Mouse (Mus musculus): ENCODE data around the gene Syngr3.
"Not testable (repeated sequence)": the region's sequence is repeated elsewhere in the genome, so short reads cannot be mapped to it uniquely, and the experiment has no call there.

The Syngr3 gene

DNA sequence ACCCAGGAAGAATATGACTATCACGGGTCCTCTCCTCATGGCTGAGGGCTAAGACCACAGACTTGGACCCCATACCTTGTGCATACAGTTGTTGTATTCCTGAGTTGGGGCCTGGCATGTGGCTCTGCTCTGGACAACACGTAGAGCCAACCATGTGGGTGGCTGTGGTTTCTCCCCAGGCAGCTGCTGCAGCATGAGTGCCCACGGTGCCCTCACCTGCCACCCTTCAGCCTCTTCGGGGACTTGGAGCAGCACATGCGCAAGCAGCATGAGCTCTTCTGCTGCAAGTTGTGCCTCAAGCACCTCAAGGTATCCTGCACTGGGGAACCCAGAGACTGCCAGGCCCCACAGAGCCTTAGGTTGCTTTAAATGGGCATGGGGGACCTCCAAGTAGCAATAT lies 12.9 kb downstream of the Syngr3 start:
- no peak for DNase-seq (ENCODE audit: low spot score)

DNA sequence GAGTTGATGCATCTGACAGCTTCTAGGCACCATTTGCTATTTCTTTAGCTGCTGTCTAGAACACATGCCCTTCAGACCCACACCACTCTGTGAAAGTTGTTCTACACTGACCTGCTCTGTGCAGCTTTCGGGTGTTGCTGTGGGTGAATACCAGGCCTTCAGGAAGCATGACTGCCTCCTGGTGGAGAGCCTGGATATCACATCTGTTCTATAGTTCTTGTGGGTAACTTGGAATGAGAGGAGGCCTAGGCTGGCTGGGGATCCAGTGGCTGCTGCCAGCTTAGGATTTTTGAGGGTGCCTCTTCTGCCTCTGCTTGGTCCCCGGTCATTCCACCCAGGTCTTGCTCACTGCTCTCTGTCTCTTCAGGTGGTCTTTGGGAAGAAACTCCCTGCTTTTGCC lies 13.6 kb downstream of the Syngr3 start:
- DNase-seq (ENCODE audit: low spot score) = peak; percentile 84

DNA sequence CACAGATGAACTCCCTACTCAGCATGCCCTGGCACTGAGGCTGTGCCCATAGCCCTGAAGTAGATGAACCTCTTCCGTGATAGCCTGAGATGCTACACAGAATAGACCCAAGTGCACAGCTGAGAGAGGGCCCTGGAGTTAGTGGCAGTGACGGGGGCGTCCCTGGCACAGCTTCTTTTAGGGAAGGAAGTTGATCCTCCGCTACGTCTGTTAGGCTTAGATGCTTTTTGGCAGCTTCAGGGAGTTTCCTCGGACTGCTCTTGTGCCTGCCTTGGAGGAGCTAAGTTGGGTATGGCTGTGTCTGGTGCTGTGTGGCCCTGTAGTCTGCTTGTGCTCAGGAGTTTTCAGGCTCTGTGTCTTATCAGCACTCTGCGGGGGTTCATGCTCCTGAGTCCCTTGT lies 15.5 kb downstream of the Syngr3 start:
- no peak for DNase-seq (ENCODE audit: low spot score)

DNA sequence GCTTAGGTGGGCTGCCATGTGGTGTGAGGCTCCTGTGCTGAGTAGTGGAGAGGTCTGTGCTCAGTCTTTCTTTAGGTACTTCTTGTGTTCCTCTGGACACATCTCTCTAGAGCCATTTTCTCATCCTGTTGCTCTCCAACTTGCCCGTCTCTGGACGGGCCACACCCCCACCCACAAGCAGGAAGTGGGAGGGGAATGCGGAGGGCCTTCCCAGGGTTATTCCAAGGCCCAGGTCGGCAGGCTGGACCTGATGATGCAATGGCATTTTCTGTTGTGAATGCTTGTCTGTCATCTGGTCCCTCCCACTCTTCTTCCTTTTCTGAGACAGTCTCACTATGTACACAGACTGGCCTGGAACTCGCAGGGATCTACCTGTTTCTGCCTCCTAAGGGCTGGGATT lies 17.6 kb downstream of the Syngr3 start:
- DNase-seq (ENCODE audit: low spot score) = peak; percentile 43

DNA sequence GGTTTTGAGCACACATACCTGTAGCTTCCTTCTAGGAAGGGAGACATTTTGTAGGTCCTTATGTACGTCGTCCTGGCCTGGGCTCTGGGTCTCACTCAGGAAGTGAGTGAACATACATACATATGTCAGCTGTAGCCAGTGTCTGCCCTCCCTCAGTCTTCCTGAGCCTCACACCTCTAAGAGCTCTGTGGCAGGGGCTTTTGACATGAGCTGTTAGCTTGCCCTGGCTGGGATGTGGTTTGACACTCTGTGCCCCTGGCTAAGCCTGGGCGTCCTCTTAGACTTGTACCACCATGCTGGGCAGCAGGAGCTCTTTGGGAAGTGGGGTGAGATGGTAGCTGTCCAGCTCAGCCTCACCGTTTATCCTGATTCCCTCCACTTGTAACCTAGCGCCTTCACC lies 18.4 kb downstream of the Syngr3 start:
- DNase-seq (ENCODE audit: low spot score) = no peak

DNA sequence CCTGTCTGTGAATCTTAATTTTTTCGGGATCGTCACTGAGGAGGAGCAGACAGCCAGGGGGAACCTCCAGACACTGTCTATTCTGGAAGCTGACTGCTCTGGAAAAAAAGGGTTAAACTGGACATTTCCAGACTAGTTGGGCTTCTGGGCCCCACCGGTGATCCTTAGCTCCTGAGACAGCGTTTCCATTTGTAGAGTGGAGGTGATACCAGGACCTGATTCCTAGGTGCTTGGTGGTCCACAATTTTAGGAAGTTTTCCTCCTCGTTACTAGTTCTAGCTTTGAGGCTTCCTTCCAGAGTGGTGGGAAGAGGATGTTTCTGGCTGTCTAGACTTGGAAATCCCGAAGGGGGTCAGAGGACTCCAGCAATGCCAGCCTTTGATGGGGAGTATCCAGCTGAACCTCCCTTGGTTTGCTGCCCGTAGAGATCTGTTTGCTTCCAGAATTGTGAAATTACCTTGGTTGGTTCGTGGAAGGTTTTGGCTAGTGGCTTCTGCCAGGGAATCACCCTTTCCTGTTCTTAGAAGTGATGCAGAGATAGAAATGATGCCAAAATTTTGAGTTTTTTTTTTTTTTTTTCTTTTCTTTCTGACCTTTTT lies 19.4 kb downstream of the Syngr3 start:
- DNase-seq (ENCODE audit: low spot score) = no peak

DNA sequence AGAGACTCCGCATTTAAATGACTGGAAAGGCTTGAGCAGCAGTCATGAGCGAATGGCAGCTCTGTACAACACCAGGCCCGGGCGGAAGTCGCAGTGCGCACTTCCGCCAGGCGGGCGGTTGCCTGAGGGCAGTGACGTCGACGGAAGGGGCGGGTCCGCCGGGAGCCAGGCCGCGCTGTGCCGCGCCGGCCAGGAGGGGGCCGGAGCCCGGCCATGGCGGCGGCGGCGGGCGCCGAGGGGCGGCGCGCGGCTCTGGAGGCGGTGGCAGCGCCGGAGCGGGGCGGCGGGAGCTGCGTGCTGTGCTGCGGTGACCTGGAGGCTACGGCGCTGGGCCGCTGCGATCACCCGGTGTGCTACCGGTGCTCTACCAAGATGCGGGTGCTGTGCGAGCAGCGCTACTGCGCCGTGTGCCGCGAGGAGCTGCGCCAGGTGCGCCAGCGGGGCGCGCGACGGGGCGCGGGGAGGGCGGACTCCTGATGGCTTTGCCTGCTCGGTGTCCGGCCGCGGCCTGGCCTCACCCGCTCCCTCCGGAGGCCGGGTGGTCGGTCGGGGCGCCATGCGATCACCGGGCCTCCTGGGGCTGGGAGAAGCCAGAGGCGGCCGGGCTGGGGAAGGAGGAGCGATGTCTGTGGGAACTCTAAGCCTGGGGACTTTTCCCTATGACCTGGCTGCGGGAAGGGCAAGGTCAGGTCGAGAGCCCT lies 20.1 kb downstream of the Syngr3 start, which contains the start of gene Zfp598:
Zfp598 (plus strand) TSS at position 143 of the 701 bp plus-strand sequence.
- peak; percentile 95 for DNase-seq (ENCODE audit: low spot score)

DNA sequence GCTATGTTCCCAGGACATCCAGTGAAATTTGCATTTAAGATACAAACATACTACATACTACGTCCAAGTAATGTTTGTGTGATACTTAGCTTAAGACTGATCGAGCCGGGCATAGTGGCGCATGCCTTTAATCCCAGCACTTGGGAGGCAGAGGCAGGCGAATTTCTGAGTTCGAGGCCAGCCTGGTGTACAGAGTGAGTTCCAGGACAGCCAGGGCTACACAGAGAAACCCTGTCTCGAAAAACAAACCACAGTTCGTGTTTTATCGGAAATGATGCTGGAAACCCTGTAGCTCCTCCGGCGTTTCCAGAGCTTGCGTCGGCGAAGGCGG lies 20.6 kb downstream of the Syngr3 start:
- not testable (repeated sequence) for DNase-seq (ENCODE audit: low spot score)

DNA sequence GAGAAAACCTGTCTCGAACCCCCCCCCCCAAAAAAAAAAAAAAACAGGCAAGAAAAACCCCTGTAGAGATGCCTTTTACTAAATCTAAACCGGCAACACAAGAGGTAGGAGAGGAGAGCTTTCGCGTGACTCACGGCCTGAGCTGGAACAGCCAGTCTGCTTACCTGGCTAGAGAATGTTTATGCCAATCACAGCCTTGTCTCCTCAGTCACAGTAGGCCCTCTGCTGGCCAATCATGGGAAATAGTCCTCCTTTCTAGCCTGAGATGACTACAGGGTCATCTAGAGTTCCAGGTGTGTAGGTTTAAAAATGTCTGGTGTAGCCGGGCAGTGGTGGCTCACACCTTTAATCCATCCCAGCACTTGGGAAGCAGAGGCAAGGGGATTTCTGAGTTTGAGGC lies 22.3 kb downstream of the Syngr3 start:
- DNase-seq (ENCODE audit: low spot score) = peak; percentile 76

DNA sequence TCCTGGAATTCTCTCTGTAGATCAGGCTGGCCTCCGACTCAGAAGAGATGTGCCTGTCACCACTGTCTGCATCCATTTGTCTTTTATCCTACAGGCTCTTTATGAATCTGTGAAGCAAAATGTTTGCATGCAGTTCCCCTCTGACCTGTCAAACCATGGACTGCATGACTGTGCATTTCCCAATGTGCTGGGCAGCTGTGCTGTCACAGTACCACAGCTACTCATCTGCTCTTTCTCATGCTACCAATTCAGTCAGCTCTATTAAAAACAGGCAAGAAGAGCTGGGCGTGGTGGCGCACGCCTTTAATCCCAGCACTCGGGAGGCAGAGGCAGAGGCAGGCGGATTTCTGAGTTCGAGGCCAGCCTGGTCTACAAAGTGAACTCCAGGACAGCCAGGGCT lies 22.7 kb downstream of the Syngr3 start:
- not testable (repeated sequence) for DNase-seq (ENCODE audit: low spot score)

DNA sequence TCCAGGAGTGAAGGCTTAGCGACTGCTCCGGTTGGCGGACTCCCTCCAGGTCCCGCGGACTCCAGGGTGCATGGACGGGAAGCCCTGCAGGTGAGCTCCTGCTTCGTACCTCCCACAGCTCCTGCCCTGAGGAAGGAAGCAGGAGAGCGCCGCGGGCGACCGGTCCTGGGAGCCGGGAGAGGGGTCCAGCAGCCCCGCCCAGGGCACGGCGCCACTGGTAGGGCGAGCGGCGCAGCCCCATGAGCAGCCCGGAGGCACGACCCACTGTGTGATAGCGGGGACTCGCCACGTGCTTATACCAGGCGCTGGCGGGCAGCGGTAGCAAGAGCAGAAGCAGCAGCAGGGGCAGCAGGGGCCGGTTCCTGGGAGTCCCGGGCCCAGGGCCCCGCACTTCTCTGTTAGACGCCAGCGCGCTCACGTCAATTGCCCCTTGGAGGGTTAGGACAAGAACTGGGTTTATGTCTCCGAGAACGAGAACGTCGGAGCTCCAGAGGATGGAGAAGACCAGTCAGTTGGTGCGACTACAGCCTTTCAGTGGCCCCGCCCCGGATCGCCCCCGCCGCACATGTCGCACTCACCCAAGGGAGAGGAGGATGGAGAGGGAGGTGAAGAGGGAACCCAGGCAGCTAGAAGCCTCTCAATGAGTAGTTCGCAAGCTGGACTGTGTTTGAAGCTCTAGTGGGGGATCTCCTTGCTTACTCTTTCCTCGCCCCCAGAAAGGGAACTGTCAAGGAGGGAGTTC lies 31.6 kb downstream of the Syngr3 start, which contains the start of gene Npw:
Npw (minus strand) TSS at position 441 of the 742 bp plus-strand sequence.
- peak; percentile 41 for DNase-seq (ENCODE audit: low spot score)

DNA sequence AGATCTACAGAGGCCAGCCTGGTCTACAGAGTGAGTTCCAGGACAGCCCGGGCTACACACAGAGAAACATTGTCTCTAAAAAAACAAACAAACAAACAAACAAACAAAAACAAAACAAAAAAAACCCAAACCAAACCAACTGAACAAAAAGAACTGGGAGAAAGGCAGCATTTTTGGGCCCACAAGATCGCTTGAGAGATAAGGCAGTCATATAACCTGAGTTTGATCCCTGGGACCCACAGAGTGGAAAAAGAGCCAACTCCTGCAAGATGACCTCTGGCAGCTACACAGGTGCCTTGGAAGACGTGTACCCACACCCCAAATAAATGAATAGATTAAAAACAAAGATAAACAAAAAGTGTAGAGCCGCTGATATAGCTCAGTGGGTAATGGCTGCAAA lies 34.8 kb downstream of the Syngr3 start:
- no peak for DNase-seq (ENCODE audit: low spot score)

DNA sequence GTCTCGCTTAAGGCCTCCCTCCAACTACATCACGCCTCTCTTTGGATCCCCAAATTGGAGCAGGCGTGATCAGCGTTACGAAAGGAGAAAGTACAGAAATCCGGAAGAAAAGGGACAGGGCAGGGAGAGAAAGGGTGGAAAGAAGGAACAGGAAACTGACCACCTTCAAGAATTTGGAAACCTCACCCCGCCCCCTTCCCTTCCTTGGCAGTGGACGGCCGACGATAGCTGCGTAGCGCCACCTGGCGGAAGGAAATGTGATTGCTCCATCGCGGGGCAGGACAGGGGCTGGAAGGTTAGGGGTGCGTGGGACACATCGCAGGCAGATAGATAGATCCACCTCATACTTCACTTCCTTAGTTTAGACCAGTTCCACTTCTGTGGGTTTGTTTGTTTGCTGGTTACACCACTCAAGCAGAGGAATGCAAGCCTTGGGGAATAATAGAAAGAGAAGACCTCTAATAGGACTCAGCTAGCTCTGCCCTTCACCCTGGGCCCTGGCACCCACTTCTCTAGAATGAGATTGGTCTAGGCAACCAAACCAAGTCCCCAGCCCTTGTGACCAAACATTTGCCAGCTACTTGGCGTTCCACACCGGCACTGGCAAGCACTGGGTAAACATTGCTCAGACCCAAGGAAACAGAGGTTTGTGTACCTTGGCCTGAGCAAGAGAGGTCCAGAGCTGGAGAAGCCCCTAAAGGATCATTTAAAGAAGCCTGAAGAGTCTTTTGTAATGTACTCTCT lies 35.6 kb downstream of the Syngr3 start:
- DNase-seq (ENCODE audit: low spot score) = peak; percentile 95

DNA sequence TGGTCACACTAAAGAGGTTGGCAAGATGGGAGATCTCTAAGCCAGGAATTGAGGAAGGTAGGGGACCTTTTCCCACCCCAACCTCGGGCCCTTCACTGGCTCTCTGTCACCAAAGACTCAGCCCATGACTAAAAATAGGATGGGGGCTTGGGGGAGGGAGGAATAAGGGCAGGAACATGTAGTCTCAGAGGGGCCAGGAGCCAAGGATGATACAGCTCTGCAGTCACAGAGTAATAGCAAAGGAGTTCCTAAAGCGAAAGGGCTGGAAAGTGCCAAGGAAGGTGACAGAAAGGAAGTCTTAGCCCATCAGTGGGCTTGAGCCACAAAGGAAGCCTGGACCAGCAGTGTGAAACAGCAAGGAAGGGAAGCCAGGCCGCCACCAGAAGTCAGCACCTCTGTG lies 37.9 kb downstream of the Syngr3 start:
- DNase-seq (ENCODE audit: low spot score) = no peak

DNA sequence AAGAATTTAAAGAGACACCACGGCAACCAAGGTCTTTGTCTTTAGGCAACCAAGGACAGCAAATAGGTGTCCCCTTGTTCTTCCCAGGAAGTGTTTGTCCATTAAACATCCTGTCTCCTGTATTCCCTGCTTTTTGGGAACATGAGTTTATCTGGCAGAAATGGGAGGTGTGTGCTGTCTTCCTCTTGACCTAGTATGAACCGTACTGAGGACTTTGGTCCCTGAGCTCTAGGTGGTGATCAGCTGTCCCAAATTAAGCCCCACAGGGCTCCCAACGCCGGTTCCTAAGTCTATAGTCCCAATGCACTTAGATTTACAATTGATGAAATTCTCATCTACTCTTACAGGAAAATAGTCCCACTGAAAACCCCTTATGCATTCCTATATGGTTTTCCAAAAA lies 39.0 kb downstream of the Syngr3 start:
- DNase-seq (ENCODE audit: low spot score) = no peak

DNA sequence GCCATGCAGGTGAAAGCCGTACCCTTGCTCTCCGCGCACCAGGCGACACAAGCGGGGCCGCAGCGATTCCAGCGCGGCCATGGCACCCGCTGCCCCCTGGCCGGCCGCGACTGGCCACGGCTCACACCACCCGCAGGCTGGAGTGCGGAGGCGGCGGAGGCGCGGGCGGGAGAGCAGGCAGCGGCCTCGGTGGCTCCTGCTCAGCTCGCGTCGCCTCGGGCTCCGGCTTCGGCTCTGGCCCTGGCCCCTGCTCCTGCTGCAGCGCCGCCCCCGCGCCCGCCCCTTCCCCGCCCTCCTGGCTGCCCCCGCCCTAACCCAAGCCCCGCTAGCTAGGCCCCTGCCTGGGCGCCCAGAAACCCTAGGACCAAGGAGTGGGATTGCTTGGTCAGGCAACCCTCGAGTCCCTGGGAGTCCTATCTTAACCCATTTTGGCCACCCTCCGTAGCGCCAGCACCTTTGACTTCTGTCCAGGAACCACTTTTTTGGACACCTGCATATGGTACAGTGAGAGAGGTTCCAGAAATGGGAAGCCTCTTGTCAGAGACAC lies 39.6 kb downstream of the Syngr3 start, which contains the start of gene Slc9a3r2:
Slc9a3r2 (minus strand) TSS at position 258 of the 547 bp plus-strand sequence.
- DNase-seq (ENCODE audit: low spot score) = peak; percentile 67

DNA sequence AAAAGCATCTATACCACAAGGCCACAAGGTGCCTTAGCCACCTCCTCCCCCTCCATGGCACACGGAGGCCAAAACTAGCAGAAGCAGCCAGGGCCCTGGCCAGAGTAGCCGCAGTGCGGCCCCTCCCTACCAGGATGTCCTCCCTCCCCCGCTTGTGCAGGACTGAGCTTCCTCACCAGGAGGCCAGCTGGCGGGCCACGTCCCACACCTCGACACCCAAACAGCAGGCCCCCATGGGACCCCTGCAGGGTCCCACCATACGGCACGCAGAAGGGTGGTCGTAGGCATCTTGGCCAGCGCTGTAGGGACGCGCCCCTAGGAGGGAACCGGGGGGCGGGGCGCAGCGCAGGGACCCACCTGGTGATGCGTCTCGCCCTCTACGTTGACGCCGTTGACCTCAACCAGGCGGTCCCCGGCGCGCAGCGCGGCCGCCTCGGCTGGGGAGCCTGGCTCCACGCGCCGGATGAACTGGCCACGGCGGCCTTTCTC lies 40.1 kb downstream of the Syngr3 start:
- no peak for DNase-seq (ENCODE audit: low spot score)

DNA sequence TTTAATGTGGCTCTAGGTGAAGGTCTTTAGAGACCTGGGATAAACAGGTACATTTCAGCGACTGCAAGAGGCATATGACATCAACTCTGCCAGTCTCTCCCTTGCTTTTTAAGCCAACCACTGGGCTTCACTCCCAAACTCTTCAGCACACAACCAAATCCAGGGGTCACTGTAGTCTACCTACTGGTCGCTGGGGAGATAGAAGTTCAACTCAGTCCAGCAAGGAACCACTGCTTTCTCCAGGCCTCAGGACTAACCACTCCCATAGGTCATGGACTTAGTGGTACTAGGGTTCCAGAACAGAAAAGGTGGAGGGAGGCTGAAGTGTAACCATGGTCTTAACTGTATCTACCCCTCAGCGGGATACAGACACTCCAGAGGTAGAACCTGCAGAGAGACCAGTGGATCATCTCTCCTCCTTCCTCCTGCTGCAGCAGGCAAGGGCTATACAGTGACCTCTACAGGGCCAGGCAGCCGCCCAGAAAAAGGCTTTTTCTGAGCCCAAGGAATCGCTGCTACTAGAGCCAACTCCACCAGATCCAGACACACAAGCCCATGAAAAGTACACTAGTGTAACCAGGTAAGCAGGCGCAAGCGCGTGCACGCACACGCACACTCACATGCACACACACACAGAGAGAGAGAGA lies 40.9 kb downstream of the Syngr3 start:
- no peak for DNase-seq (ENCODE audit: low spot score)

DNA sequence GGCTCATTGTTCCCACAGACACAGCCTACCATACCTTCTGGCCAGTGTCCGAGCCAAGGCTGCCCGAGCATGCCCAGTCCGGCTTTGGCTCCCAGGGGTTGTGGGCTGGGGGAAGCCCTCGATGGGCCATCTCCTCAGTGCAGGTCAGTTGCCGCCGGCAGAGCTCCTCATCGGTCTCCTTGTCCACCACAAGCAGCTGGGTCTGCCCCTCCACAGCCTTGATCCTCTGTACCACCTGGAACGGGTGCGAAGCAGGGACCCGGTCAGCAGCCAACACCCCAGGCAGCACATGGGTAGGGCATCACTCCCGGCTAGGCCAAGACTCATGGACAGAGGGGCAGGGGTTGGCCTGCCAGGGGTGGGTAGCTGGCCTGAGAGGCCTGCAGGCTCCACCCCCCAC lies 42.3 kb downstream of the Syngr3 start:
- no peak for DNase-seq (ENCODE audit: low spot score)

DNA sequence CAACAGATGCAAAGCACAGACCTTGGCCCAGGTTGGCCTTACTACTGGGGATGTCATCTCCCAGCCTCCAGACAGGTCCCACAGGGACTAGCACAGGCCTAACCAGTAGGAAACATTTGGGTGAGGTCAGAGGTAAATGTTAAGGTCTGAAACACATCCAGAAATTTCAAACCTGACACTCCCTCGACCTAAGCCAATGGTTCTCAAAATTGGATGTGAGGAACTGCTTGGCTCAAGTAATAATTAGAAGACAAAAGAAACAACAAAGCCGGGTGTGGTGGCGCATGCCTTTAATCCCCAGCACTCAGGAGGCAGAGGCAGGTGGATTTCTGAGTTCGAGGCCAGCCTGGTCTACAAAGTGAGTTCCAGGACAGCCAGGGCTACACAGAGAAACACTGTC lies 43.4 kb downstream of the Syngr3 start:
- no peak for DNase-seq (ENCODE audit: low spot score)

DNA sequence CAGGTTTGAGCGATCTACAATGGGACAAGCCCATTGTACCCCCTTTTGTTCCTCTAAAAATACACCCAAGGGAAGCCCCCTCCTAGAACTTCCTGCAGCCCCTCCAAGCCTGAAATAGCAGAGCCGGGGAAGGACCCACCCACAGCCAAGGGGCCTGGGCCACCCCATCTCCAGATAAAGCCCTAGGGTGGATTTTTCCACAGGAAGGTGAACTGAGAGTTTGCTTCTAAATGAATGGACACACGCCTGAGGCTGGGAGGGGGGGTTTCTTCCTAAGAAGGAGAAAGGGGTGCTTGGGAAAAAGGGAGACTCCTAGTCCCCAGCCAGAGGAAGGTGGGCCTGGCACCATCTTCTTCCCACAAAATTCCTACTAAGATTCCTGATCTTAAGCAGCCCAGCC lies 43.8 kb downstream of the Syngr3 start:
- no peak for DNase-seq (ENCODE audit: low spot score)
